Mouse (Mus musculus) lung, postnatal 0 days (tissue): Measurements from ENCODE around the gene Scgb1a1. TPM values are rescaled to one million over a fixed set of nuclear protein-coding genes. Genes with fewer than 3 reads are reported as not detected.

Experiments
- ATAC-seq: fragments of 200-750 bp; cut with Nextera tagmentation; 2 replicates; pipeline ENCODE4 v1.8.0; 2017; ENCODE audit warnings: moderate library complexity
- DNase-seq: peaks from one replicate; pipeline ENCODE4 v3.0.0-alpha.2; 2016; ENCODE audit warnings: low spot score
- H3K27ac ChIP-seq: fragments of 300-500 bp; sonication (generic); 2 replicates; pipeline ENCODE4 v1.5.1; 2014; ENCODE audit warnings: antibody characterized with exemption, mild to moderate bottlenecking, low read length, mixed read lengths
- H3K27me3 ChIP-seq: fragments of 300-500 bp; sonication (generic); replicated peaks from 2 replicates; pipeline ENCODE4 v1.6.1; 2014; ENCODE audit warnings: low read length, mixed read lengths; ENCODE audit not compliant: insufficient read depth
- H3K36me3 ChIP-seq: fragments of 300-500 bp; sonication (generic); 2 replicates; pipeline ENCODE4 v1.6.1; 2014; ENCODE audit warnings: low read length, mixed read lengths; ENCODE audit not compliant: insufficient read depth
- H3K4me1 ChIP-seq: fragments of 300-500 bp; sonication (generic); 2 replicates; pipeline ENCODE4 v1.6.1; 2014; ENCODE audit warnings: antibody characterized with exemption, low read depth, low read length, mixed read lengths; ENCODE audit not compliant: insufficient read depth
- H3K4me2 ChIP-seq: fragments of 300-500 bp; sonication (generic); replicated peaks from 2 replicates; pipeline ENCODE4 v1.6.1; 2014; ENCODE audit warnings: low read depth, mild to moderate bottlenecking, low read length, moderate library complexity, mixed read lengths
- H3K4me3 ChIP-seq: fragments of 300-500 bp; sonication (generic); 2 replicates; pipeline ENCODE4 v1.5.1; 2014; ENCODE audit warnings: low read depth, low read length
- H3K9ac ChIP-seq: fragments of 300-500 bp; sonication (generic); replicated peaks from 2 replicates; pipeline ENCODE4 v1.6.1; 2014; ENCODE audit warnings: low read depth, mild to moderate bottlenecking
- H3K9me3 ChIP-seq: fragments of 300-500 bp; sonication (generic); 2 replicates; pipeline ENCODE4 v1.6.1; 2016; ENCODE audit warnings: low read length, mixed read lengths
- CTCF ChIP-seq: IDR thresholded peaks from 2 replicates; pipeline ENCODE4 v1.5.1; 2016; ENCODE audit warnings: antibody characterized with exemption, mild to moderate bottlenecking
- EP300 ChIP-seq: IDR thresholded peaks from 2 replicates; pipeline ENCODE4 v1.6.1; 2016; ENCODE audit warnings: antibody characterized with exemption, mild to moderate bottlenecking, control low read depth
- WGBS: fragments of 180-500 bp; shearing (Covaris S2); extraction: QIAGEN DNeasy Blood & Tissue Kit; methylation state at CpG from one replicate; pipeline ENCODE4 v1.1.7; 2014; 5-methylcytosine and 5-hydroxymethylcytosine counted together
- polyA plus RNA-seq: library from polyadenylated mRNA; unstranded; fragments of >200 nt; fragmentation: Nextera tagmentation; extraction: Ambion mirVana; gene quantifications from 2 replicates; pipeline ENCODE4 v1.2.1, GENCODE M21; 2015

Gene Scgb1a1
- polyA plus RNA-seq, 1 experiment from 2014 or later = 26,192 TPM

DNA sequence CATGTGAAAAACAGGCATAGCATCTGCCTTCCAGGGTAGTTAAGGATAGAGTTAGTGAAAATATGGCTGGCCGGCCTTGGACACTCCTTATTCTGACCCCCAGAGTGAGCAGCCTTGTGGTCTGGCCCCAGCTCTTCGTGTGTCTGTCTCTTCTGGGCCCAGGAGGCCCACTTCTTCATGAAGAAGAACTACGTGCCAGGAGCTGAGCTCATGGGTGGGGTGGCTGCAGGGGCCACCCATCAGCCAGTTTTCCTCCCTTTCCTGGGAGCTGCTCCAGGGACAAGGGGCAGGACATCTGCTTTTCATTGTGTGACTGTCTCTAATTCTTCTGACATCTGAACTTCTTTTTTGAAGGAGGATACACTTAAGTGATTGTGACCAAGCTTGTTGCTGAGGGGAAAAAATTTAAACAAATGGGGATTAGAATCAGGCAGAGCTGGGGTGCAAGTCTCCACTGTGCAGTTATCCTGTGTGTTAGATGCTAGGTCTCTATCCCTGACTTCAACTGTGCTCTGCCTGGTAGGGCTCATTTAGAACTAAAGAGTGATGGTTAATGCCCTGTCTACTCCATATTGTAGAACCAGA, 17.4 kb upstream of the Scgb1a1 start:
- Histone ChIP-seq H3K9me3 (no peaks in the 10 kb centered on the region), H3K27ac (no peak overlapping the region), H3K27me3 (no peaks in the 10 kb centered on the region), H3K4me1 (peaks cover 17% of the 10 kb centered on the region; the same call in 1 of the 2 replicates), H3K9ac (no peak overlapping the region), H3K4me2 (no peak overlapping the region), H3K36me3 (no peaks in the 10 kb centered on the region), H3K4me3 (no peak overlapping the region)
- WGBS = 61% methylated on average over 3 of the region's 3 CpGs
- DNase-seq (no peak), ATAC-seq (no peak)
- TF ChIP-seq CTCF (no peak), EP300 (no peak)

DNA sequence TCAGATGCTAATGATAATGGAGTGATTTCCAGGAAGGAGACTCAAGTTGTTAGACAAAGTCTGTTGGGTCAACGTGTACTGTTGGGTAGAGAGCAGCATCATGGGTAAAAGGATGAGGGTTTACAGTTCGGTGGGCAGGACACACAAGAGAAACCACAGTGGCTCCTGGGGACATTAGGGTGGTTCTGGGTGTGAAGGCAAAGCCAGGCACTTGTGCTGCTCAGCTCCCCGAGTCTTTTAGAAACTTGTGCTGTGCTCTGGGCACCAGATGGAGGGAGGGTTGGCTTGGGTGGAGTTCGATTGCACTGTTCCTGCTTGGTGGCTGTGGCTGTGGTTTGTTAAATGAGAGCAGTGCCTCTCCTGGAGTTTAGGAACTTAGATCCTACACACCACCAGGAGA, 16.2 kb upstream of the Scgb1a1 start:
- no peaks in the 10 kb centered on the region for H3K27me3 ChIP-seq
- H3K27ac ChIP-seq = no peak overlapping the region
- H3K9me3 ChIP-seq = no peaks in the 10 kb centered on the region
- ATAC-seq (no peak), DNase-seq (no peak)
- no peak overlapping the region for H3K4me2 ChIP-seq
- TF ChIP-seq EP300 (no peak), CTCF (no peak)
- H3K4me1 ChIP-seq = peaks cover 17% of the 10 kb centered on the region; the same call in 1 of the 2 replicates
- H3K4me3 ChIP-seq = no peak overlapping the region
- H3K36me3 ChIP-seq = no peaks in the 10 kb centered on the region
- no peak overlapping the region for H3K9ac ChIP-seq
- 77% methylated on average over 4 of the region's 4 CpGs for WGBS

- no peaks in the 10 kb centered on the region for H3K36me3 ChIP-seq
- WGBS = 75% methylated on average over 2 of the region's 2 CpGs
- H3K27me3 ChIP-seq = no peaks in the 10 kb centered on the region
- TF ChIP-seq CTCF = no peak
- TF ChIP-seq EP300 = no peak
- ATAC-seq = no peak
- peaks cover 2% of the 10 kb centered on the region; the same call in 1 of the 2 replicates for H3K4me1 ChIP-seq
- no peak overlapping the region for H3K4me2 ChIP-seq
- no peaks in the 10 kb centered on the region for H3K9me3 ChIP-seq
- H3K27ac ChIP-seq = no peak overlapping the region
- no peak overlapping the region for H3K4me3 ChIP-seq
- no peak for DNase-seq
- no peak overlapping the region for H3K9ac ChIP-seq
Measured at GRCm38 (mm10) chr19:9101062-9101457, 13.3 kb upstream of the Scgb1a1 start.

GRCm38 (mm10) chr19:9100297-9101061, 12.7 kb upstream of the Scgb1a1 start:
- no peak overlapping the region for H3K4me2 ChIP-seq
- H3K4me3 ChIP-seq = no peak overlapping the region
- ATAC-seq (no peak), DNase-seq (no peak)
- no peaks in the 10 kb centered on the region for H3K4me1 ChIP-seq
- WGBS = 67% methylated on average over 17 of the region's 17 CpGs
- TF ChIP-seq EP300 = no peak
- TF ChIP-seq CTCF = no peak
- no peak overlapping the region for H3K9ac ChIP-seq
- no peaks in the 10 kb centered on the region for H3K9me3 ChIP-seq
- H3K27me3 ChIP-seq = no peaks in the 10 kb centered on the region
- H3K36me3 ChIP-seq = no peaks in the 10 kb centered on the region
- H3K27ac ChIP-seq = no peak overlapping the region

GRCm38 (mm10) chr19:9099751-9100150, 12.0 kb upstream of the Scgb1a1 start:
- TF ChIP-seq EP300 = no peak
- no peak for TF ChIP-seq CTCF
- Histone ChIP-seq H3K36me3 (no peaks in the 10 kb centered on the region), H3K4me3 (no peak overlapping the region), H3K9me3 (no peaks in the 10 kb centered on the region), H3K27ac (no peak overlapping the region), H3K4me2 (no peak overlapping the region), H3K9ac (no peak overlapping the region), H3K27me3 (no peaks in the 10 kb centered on the region), H3K4me1 (no peaks in the 10 kb centered on the region)
- peak; percentile 12; the same call in 1 of the 2 replicates for ATAC-seq
- WGBS = 78% methylated on average over 8 of the region's 8 CpGs
- DNase-seq = no peak

DNA sequence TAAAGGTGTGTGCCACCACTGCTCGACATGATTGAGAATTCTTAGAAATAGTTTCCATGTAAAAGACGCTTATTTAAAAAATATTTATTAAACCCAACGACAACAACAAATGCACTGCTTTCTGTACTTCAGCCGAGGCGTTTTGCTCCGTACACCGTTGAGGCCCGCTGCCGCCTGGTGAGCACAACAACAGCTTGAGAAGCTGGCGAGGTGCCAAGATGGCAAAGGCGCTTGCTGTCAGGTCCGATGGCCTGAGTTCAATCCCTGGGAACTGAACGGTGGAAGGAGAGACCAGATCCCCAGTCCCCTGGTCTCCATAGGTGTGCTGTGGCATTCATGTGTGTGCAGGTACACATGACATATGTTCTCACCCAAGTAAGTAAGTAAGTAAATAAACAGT, 9.7 kb upstream of the Scgb1a1 start:
- no peak overlapping the region for H3K9ac ChIP-seq
- ATAC-seq (no peak), DNase-seq (no peak)
- no peaks in the 10 kb centered on the region for H3K36me3 ChIP-seq
- no peaks in the 10 kb centered on the region for H3K9me3 ChIP-seq
- WGBS = 60% methylated on average over 13 of the region's 13 CpGs
- no peaks in the 10 kb centered on the region for H3K4me1 ChIP-seq
- TF ChIP-seq CTCF = no peak
- H3K4me3 ChIP-seq = no peak overlapping the region
- H3K27me3 ChIP-seq = no peaks in the 10 kb centered on the region
- H3K27ac ChIP-seq = no peak overlapping the region
- no peak overlapping the region for H3K4me2 ChIP-seq
